8 mouse cellular contexts compared by ENCODE assay signal in the genomic region with DNA sequence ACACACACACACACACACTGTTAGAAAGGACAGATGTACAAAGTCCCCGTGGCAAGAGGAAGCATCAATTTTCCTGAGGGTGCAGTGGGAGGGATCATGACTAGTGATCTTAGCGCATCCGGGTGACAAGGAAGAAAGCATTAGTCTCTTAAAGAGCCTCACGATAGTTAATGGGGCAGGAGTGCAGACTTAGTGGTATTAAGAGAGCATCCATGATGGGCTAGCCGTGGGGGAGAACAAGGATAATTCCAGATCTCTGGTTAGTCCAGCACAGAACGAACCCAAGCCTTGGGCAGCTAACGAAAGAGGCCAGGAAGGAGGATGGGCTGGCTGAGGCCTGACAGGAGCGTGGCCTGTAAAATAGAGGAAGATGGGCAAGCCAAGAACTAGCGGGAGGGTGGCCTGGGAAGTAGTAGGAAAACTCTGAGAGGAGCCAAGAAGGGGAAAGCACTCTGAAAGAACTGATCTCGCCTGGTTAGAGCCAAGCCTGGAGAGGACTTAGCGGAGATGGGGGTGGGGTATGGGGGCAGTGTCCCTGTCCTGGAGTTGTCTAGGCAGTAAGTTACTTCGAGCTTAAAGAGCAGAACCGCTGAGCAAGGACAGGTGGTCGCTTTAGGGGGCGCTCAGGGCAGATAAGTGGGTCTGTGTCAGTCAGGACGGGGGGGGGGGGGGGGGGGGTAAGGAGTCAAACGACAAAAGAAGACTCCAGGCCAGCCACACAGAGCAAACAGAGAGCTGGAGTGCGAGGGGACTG. TPM values are rescaled to one million over a fixed set of nuclear protein-coding genes. Genes with fewer than 3 reads are reported as not detected.
A peak's percentile ranks its signal among the peaks of the same experiment; 100 is the strongest.
DNase-seq lines count a peak whose midpoint lies in the region; ATAC-seq and TF ChIP-seq lines count a peak whose summit lies in the region.

A gene (plus strand): TSS at position 182 of the 754 bp plus-strand sequence.

- peaks cover 20% of the 10 kb centered on the region for H3K4me1 ChIP-seq in heart, embryonic 12.5 days (replicated peaks)
- peaks cover 18% of the 10 kb centered on the region for H3K4me1 ChIP-seq in kidney, embryonic 16.5 days (ENCODE audit: insufficient read depth, low read length)
- no peaks in the 10 kb centered on the region; the same call in 1 of the 2 replicates for H3K4me1 ChIP-seq in liver, embryonic 16.5 days (ENCODE audit: control insufficient read depth, low read depth, low read length)
- H3K4me1 ChIP-seq in olfactory bulb, adult 2 months (ENCODE audit: control insufficient read depth, insufficient read depth, low read length): peaks cover 15% of the 10 kb centered on the region

- H3K27ac ChIP-seq in heart, embryonic 12.5 days (ENCODE audit: poor library complexity, severe bottlenecking): peak within 1 kb of the TSS; percentile 91
- H3K27ac ChIP-seq in kidney, embryonic 16.5 days (ENCODE audit: low read length): peak within 1 kb of the TSS; percentile 43
- H3K27ac ChIP-seq in liver, embryonic 16.5 days (ENCODE audit: low read length): peak within 1 kb of the TSS; percentile 53
- no peak within 1 kb of the TSS for H3K27ac ChIP-seq in olfactory bulb, adult 2 months (ENCODE audit: insufficient read depth, low read depth, low read length)

- TF ChIP-seq POLR2A in olfactory bulb, adult 2 months (IDR thresholded peaks at IDR 0.05; ENCODE audit: insufficient read depth, low read depth, low read length): no peak

- peak within 1 kb of the TSS; percentile 65 for H3K4me3 ChIP-seq in heart, embryonic 12.5 days
- H3K4me3 ChIP-seq in kidney, embryonic 16.5 days (ENCODE audit: low read length): peak within 1 kb of the TSS; percentile 75
- H3K4me3 ChIP-seq in liver, embryonic 16.5 days (ENCODE audit: low read depth, low read length): peak within 1 kb of the TSS; percentile 61
- H3K4me3 ChIP-seq in olfactory bulb, adult 2 months (ENCODE audit: insufficient read depth, low read depth, low read length): peak within 1 kb of the TSS; percentile 51

- H3K36me3 ChIP-seq in heart, embryonic 12.5 days: peaks cover 2% of the 10 kb centered on the region
- 0 out of 2 replicates have a peak, but pooled peaks cover 4% of the 10 kb centered on the region for H3K36me3 ChIP-seq in kidney, embryonic 16.5 days (ENCODE audit: insufficient read depth, low read length)
- no peaks in the 10 kb centered on the region for H3K36me3 ChIP-seq in liver, embryonic 16.5 days (ENCODE audit: control insufficient read depth, insufficient read depth)

- H3K9me3 ChIP-seq in heart, embryonic 12.5 days (replicated peaks): no peaks in the 10 kb centered on the region
- H3K9me3 ChIP-seq in kidney, embryonic 16.5 days (ENCODE audit: low read length): no peaks in the 10 kb centered on the region; the same call in 1 of the 2 replicates
- no peaks in the 10 kb centered on the region for H3K9me3 ChIP-seq in liver, embryonic 16.5 days (replicated peaks; ENCODE audit: control insufficient read depth, low read length)

- 22% methylated on average over 15 of the region's 18 CpGs for WGBS in heart, embryonic 12.5 days
- WGBS in kidney, embryonic 16.5 days: 16% methylated on average over 16 of the region's 18 CpGs
- 25% methylated on average over 16 of the region's 18 CpGs for WGBS in liver, embryonic 16.5 days (ENCODE audit: insufficient replicate concordance)
- 30% methylated on average over 17 of the region's 18 CpGs for WGBS in olfactory bulb, adult 2 months

- no peak for TF ChIP-seq CTCF in olfactory bulb, adult 2 months (IDR thresholded peaks at IDR 0.05; ENCODE audit: insufficient read depth, low read depth, low read length)

- no peak for ATAC-seq in heart, embryonic 12.5 days (ENCODE audit: insufficient number of reproducible peaks, low FRiP score)
- 0 out of 2 replicates have a peak, but pooled peaks have one; percentile 1 for ATAC-seq in kidney, embryonic 16.5 days (ENCODE audit: low FRiP score, low TSS enrichment)
- ATAC-seq in liver, embryonic 16.5 days (ENCODE audit: low read depth): no peak

- H3K27me3 ChIP-seq in heart, embryonic 12.5 days (replicated peaks): no peaks in the 10 kb centered on the region
- no peaks in the 10 kb centered on the region for H3K27me3 ChIP-seq in kidney, embryonic 16.5 days (ENCODE audit: insufficient read depth, low read length)
- H3K27me3 ChIP-seq in liver, embryonic 16.5 days (ENCODE audit: control insufficient read depth, insufficient read depth, low read depth, low read length): peaks cover 11% of the 10 kb centered on the region; the same call in 1 of the 2 replicates

- peak within 1 kb of the TSS; percentile 93 for H3K9ac ChIP-seq in heart, embryonic 12.5 days
- peak within 1 kb of the TSS; percentile 88 for H3K9ac ChIP-seq in kidney, embryonic 16.5 days (replicated peaks; ENCODE audit: low read length)
- H3K9ac ChIP-seq in liver, embryonic 16.5 days (ENCODE audit: low read depth, low read length): peak within 1 kb of the TSS; percentile 59; the same call in 1 of the 2 replicates

- H3K4me2 ChIP-seq in heart, embryonic 12.5 days: peak within 1 kb of the TSS; percentile 88
- H3K4me2 ChIP-seq in kidney, embryonic 16.5 days (replicated peaks; ENCODE audit: low read depth, low read length): peak within 1 kb of the TSS; percentile 78
- H3K4me2 ChIP-seq in liver, embryonic 16.5 days (ENCODE audit: low read depth, low read length): peak within 1 kb of the TSS; percentile 60

- peak; percentile 20 to 27 for DNase-seq in urinary bladder, postnatal 36 days (ENCODE audit: low spot score in 2 of 2)
- DNase-seq in urinary bladder, postnatal 25 days (ENCODE audit: low spot score): no peak
- DNase-seq in embryo, embryonic 10.5 days (ENCODE audit: low spot score): peak; percentile 41
- DNase-seq in cerebellum, postnatal 4 days (ENCODE audit: low spot score in 2 of 2): no peak

RNA-seq across cellular contexts. Expression of the gene that starts here (rescaled TPM):
- 107 and 112 TPM in 2 replicates for polyA plus RNA-seq in heart, embryonic 12.5 days (2016; fragmentation: Nextera tagmentation; extraction: Ambion mirVana)
- polyA plus RNA-seq in kidney, embryonic 16.5 days (2015; fragmentation: Nextera tagmentation; extraction: Ambion mirVana): 172 and 174 TPM in 2 replicates
- polyA plus RNA-seq in liver, embryonic 16.5 days (2015; fragmentation: Nextera tagmentation; extraction: Ambion mirVana): 17.6 and 18.9 TPM in 2 replicates
- polyA plus RNA-seq in olfactory bulb, adult 2 months (2012; ENCODE audit: insufficient read depth, insufficient read length, low replicate concordance, missing spikeins): not detected in 2 replicates

Comparison
In these comparisons a context has a peak if more than half of its experiments do, and no peak if none do; other contexts are left out.
1. RNA of the gene that starts here (polyA plus RNA-seq): 172 to 174 TPM in kidney, embryonic 16.5 days, 107 to 112 TPM in heart, embryonic 12.5 days and 17.6 to 18.9 TPM in liver, embryonic 16.5 days; not detected in olfactory bulb, adult 2 months; every median in the first group is over 10 times any median in the second.
2. DNase-seq: peak in urinary bladder, postnatal 36 days (2 of 2) and embryo, embryonic 10.5 days (single experiment); none in urinary bladder, postnatal 25 days (single experiment) and cerebellum, postnatal 4 days (0 of 2).
3. Peak in every context shown above with its lines, with median percentiles within 50 percentile points of each other: H3K4me2 ChIP-seq, H3K4me3 ChIP-seq and H3K9ac ChIP-seq.